Mouse (Mus musculus): ENCODE results near the gene Serpina3g. TPM values are rescaled to one million over a fixed set of nuclear protein-coding genes. Genes with fewer than 3 reads are reported as not detected.
"Not testable (repeated sequence)": the region's sequence is repeated elsewhere in the genome, so short reads cannot be mapped to it uniquely, and the experiment has no call there.

The Serpina3g gene
- polyA plus RNA-seq, 2 experiments: 1.1 TPM

DNA sequence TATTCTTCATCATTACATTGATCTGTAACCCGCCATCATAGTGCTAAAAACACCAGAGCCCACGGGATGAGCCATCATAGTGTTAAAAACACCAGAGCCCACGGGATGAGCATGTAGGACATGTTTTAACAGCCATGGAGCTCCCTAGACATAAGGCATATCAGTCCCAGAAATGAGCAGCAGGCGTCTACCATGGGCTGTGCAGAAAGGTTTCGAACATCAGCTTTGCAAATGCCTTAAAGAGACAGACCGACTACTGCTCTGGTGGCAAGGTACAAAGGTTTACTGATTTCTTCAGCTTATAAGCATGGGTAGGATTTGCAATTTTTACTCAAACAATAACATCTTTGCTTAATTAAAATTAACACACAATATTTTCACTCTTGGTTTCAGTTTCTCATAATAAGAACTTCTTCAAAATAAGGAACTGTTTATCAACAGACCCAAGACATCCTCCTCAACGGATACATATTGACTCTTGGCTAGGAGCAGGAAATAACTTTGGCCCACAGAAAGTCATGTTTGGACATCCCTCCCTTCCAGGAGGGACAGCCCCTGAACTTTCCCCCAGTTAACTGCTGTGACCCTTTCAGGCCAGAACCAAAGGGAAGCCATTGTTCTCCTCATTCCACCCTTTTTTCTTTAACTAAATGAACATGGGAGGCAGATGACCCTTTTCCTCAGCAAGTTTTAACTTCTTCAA, 11.3 kb upstream of the Serpina3g start:
- ATAC-seq (ENCODE audit: low FRiP score, low read depth): no peak
- Histone ChIP-seq H3K27ac (replicated peaks; ENCODE audit: low read depth, low read length) (no peak overlapping the region), H3K9ac (ENCODE audit: low read depth, low read length, severe bottlenecking) (no peak overlapping the region), H3K9me3 (ENCODE audit: control insufficient read depth, low read length) (no peaks in the 10 kb centered on the region), H3K4me2 (replicated peaks; ENCODE audit: low read depth, low read length, severe bottlenecking) (no peak overlapping the region), H3K36me3 (ENCODE audit: control insufficient read depth, insufficient read depth, low read length) (no peaks in the 10 kb centered on the region), H3K4me1 (ENCODE audit: control insufficient read depth, insufficient read depth, low read length) (no peaks in the 10 kb centered on the region), H3K4me3 (replicated peaks; ENCODE audit: low read length) (no peak overlapping the region), H3K27me3 (ENCODE audit: control insufficient read depth, insufficient read depth, low read length) (no peaks in the 10 kb centered on the region)
- TF ChIP-seq POLR2A (IDR thresholded peaks at IDR 0.05; ENCODE audit: borderline replicate concordance, extremely low read depth, insufficient read depth, insufficient read length): no peak
- 73% methylated on average over 7 of the region's 7 CpGs for WGBS
- DNase-seq (ENCODE audit: low spot score): no peak

DNA sequence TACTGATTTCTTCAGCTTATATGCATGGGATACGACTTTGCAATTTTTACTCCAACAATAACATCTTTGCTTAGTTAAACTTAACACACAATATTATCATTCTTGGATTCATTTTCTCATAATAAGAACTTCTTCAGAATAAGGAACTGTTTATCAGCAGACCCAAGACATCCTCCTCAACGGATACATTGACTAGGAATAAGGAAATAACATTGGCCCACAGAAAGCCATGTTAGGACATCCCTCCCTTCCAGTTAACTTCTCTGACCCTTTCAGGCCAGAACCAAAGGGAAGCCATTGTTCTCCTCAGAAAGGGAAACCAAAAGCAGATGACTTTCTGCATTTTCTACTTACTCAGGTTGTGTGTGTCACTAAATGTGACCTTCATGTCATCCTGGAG, 5.3 kb upstream of the Serpina3g start:
- no peaks in the 10 kb centered on the region for H3K4me1 ChIP-seq (ENCODE audit: control insufficient read depth, insufficient read depth, low read length)
- no peaks in the 10 kb centered on the region for H3K27me3 ChIP-seq (ENCODE audit: control insufficient read depth, insufficient read depth, low read length)
- no peak overlapping the region for H3K4me3 ChIP-seq (replicated peaks; ENCODE audit: low read length)
- no peak for TF ChIP-seq POLR2A (IDR thresholded peaks at IDR 0.05; ENCODE audit: borderline replicate concordance, extremely low read depth, insufficient read depth, insufficient read length)
- no peaks in the 10 kb centered on the region for H3K36me3 ChIP-seq (ENCODE audit: control insufficient read depth, insufficient read depth, low read length)
- H3K27ac ChIP-seq (replicated peaks; ENCODE audit: low read depth, low read length): no peak overlapping the region
- no peaks in the 10 kb centered on the region for H3K9me3 ChIP-seq (ENCODE audit: control insufficient read depth, low read length)
- WGBS: 75% methylated on average over 2 of the region's 2 CpGs
- H3K9ac ChIP-seq (ENCODE audit: low read depth, low read length, severe bottlenecking): no peak overlapping the region
- ATAC-seq (ENCODE audit: low FRiP score, low read depth) (no peak), DNase-seq (ENCODE audit: low spot score) (no peak)
- H3K4me2 ChIP-seq (replicated peaks; ENCODE audit: low read depth, low read length, severe bottlenecking): no peak overlapping the region

DNA sequence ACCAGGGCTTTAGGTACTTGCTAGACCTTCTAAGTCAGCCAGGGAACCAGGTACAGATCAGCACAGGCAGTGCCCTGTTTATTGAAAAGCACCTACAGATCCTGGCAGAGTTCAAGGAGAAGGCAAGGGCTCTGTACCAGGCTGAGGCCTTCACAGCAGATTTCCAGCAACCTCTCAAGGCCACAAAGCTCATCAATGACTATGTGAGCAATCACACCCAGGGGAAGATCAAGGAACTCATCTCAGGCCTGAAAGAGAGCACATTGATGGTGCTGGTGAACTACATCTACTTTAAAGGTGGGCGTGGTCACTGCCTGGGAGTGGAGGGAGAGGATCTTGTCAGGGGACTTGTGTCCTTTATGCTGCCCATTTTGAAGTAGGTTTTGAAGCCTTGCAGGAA, 2.0 kb downstream of the Serpina3g start:
- not testable (repeated sequence) for H3K36me3 ChIP-seq (ENCODE audit: control insufficient read depth, insufficient read depth, low read length); H3K27me3 ChIP-seq (ENCODE audit: control insufficient read depth, insufficient read depth, low read length); H3K4me3 ChIP-seq (replicated peaks; ENCODE audit: low read length); H3K27ac ChIP-seq (replicated peaks; ENCODE audit: low read depth, low read length); DNase-seq (ENCODE audit: low spot score); ATAC-seq (ENCODE audit: low FRiP score, low read depth); H3K4me1 ChIP-seq (ENCODE audit: control insufficient read depth, insufficient read depth, low read length); H3K9me3 ChIP-seq (ENCODE audit: control insufficient read depth, low read length); H3K4me2 ChIP-seq (replicated peaks; ENCODE audit: low read depth, low read length, severe bottlenecking); H3K9ac ChIP-seq (ENCODE audit: low read depth, low read length, severe bottlenecking)
- WGBS: 89% methylated on average over 1 of the region's 1 CpGs

- no peak for TF ChIP-seq POLR2A (IDR thresholded peaks at IDR 0.05; ENCODE audit: borderline replicate concordance, extremely low read depth, insufficient read depth, insufficient read length)
Measured at GRCm38 (mm10) chr12:104243307-104243706, 7.3 kb downstream of the Serpina3g start.

DNA sequence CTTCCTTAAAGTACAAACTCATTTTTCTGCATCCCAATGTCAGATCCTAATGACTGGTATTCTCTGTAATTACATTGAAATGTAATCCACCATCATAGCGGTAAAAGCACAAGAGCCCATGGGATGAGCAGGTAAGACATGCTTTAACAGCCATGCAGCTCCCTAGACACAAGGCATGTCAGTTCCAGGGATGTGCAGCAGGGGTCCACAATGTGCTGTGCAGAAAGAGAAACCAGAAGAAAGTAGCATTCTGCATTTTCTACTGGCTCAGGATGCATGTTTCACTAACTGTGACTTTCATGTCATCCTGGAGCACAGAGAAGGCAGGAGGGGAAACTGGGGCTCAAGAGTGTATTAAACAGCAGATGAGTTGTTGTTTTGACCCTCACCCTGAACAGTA, 9.0 kb downstream of the Serpina3g start:
- no peak for DNase-seq (ENCODE audit: low spot score)

More at GRCm38 (mm10) chr12:104243307-104243706, 7.3 kb downstream of the Serpina3g start:
- H3K36me3 ChIP-seq (ENCODE audit: control insufficient read depth, insufficient read depth, low read length): no peaks in the 10 kb centered on the region
- ATAC-seq (ENCODE audit: low FRiP score, low read depth) (no peak), DNase-seq (ENCODE audit: low spot score) (no peak)
- H3K9me3 ChIP-seq (ENCODE audit: control insufficient read depth, low read length): no peaks in the 10 kb centered on the region
- no peaks in the 10 kb centered on the region for H3K4me1 ChIP-seq (ENCODE audit: control insufficient read depth, insufficient read depth, low read length)
- H3K27me3 ChIP-seq (ENCODE audit: control insufficient read depth, insufficient read depth, low read length): no peaks in the 10 kb centered on the region
- no peak overlapping the region for H3K4me3 ChIP-seq (replicated peaks; ENCODE audit: low read length)
- H3K9ac ChIP-seq (ENCODE audit: low read depth, low read length, severe bottlenecking): no peak overlapping the region
- no peak overlapping the region for H3K27ac ChIP-seq (replicated peaks; ENCODE audit: low read depth, low read length)
- no peak overlapping the region for H3K4me2 ChIP-seq (replicated peaks; ENCODE audit: low read depth, low read length, severe bottlenecking)

DNA sequence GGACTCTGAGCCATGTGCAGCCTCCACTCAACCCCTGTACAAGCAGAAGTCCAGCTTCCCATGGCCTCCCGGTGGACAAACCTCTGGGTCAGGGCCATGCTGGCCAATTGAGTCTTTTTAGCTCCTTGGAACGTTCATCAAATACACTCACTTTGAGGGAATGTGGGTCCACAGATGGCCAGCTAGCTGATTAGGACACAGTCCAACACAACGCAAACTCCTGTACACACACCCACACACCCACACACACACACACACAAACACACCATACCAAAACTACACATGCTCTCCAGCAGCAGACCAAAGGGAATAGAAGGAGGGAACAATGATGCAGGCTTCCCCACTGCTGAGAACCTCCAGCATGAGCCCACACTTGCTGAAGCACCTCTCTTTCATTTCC, 9.6 kb downstream of the Serpina3g start:
- no peak overlapping the region for H3K4me3 ChIP-seq (replicated peaks; ENCODE audit: low read length)
- H3K9ac ChIP-seq (ENCODE audit: low read depth, low read length, severe bottlenecking): no peak overlapping the region
- no peak for TF ChIP-seq POLR2A (IDR thresholded peaks at IDR 0.05; ENCODE audit: borderline replicate concordance, extremely low read depth, insufficient read depth, insufficient read length)
- no peaks in the 10 kb centered on the region for H3K27me3 ChIP-seq (ENCODE audit: control insufficient read depth, insufficient read depth, low read length)
- no peaks in the 10 kb centered on the region for H3K4me1 ChIP-seq (ENCODE audit: control insufficient read depth, insufficient read depth, low read length)
- DNase-seq (ENCODE audit: low spot score) (no peak), ATAC-seq (ENCODE audit: low FRiP score, low read depth) (no peak)
- 63% methylated on average over 3 of the region's 3 CpGs for WGBS
- no peaks in the 10 kb centered on the region for H3K9me3 ChIP-seq (ENCODE audit: control insufficient read depth, low read length)
- no peaks in the 10 kb centered on the region for H3K36me3 ChIP-seq (ENCODE audit: control insufficient read depth, insufficient read depth, low read length)
- no peak overlapping the region for H3K27ac ChIP-seq (replicated peaks; ENCODE audit: low read depth, low read length)
- no peak overlapping the region for H3K4me2 ChIP-seq (replicated peaks; ENCODE audit: low read depth, low read length, severe bottlenecking)

More for the DNA sequence above, 9.0 kb downstream of the Serpina3g start:
- H3K27ac ChIP-seq (replicated peaks; ENCODE audit: low read depth, low read length): no peak overlapping the region
- no peaks in the 10 kb centered on the region for H3K9me3 ChIP-seq (ENCODE audit: control insufficient read depth, low read length)
- no peaks in the 10 kb centered on the region for H3K4me1 ChIP-seq (ENCODE audit: control insufficient read depth, insufficient read depth, low read length)
- H3K27me3 ChIP-seq (ENCODE audit: control insufficient read depth, insufficient read depth, low read length): no peaks in the 10 kb centered on the region
- no peak for TF ChIP-seq POLR2A (IDR thresholded peaks at IDR 0.05; ENCODE audit: borderline replicate concordance, extremely low read depth, insufficient read depth, insufficient read length)
- H3K4me2 ChIP-seq (replicated peaks; ENCODE audit: low read depth, low read length, severe bottlenecking): no peak overlapping the region
- no peak overlapping the region for H3K9ac ChIP-seq (ENCODE audit: low read depth, low read length, severe bottlenecking)
- ATAC-seq (ENCODE audit: low FRiP score, low read depth): no peak
- no peaks in the 10 kb centered on the region for H3K36me3 ChIP-seq (ENCODE audit: control insufficient read depth, insufficient read depth, low read length)
- no peak overlapping the region for H3K4me3 ChIP-seq (replicated peaks; ENCODE audit: low read length)
- 74% methylated on average over 1 of the region's 1 CpGs for WGBS

Data from limb, embryonic 14.5 days (tissue).